Mouse (Mus musculus): ENCODE results near the gene Dkkl1. TPM values are rescaled to one million over a fixed set of nuclear protein-coding genes. Genes with fewer than 3 reads are reported as not detected.
A peak's percentile ranks its signal among the peaks of the same experiment; 100 is the strongest.

The Dkkl1 gene
- total RNA-seq, 2 experiments from 2014 or later = 20.8 TPM; not detected in 1

DNA sequence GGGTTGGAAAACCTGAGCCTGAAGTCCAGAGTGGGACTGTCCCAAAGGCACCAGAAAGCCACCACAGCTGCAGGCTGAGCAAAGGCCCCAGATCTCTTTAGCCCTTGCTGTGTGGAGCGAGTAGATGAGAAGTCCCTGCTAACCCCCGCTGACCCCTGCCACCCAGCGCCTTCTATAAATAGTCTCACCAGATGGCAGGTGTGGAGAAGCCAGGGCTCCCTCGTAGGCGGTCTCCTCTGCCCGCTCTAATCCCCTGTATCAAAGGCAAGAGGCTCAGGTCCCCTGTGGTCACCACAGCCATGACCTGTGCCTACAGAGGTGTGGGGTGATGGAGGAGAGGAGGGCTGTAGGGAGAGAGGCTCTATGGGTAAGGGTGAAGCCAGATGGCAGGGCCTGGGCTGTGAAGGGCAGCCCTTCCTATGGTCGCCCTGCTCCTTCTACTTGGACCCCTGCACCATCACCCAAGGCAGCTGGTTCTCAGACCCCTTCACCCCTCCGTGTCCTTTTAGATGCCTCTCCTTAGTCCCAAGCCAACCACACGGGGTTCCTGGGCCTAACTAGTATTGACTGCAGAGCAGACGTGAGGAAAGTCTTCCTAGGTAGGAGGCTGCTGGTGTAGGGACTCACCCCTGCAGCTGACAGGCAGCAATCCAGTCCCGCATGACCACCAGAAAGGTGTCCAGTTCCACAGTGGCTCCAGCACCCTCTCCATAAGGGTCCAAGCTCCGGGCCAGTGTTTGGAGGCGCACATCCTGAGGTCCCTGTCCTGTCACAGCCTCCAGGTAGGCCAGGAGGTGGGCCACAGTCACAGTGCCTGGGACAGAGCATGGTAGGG is 16.4 kb downstream of the Dkkl1 start:
- ATAC-seq (replicated peaks; ENCODE audit: low FRiP score, poor library complexity, severe bottlenecking) = no peak

DNA sequence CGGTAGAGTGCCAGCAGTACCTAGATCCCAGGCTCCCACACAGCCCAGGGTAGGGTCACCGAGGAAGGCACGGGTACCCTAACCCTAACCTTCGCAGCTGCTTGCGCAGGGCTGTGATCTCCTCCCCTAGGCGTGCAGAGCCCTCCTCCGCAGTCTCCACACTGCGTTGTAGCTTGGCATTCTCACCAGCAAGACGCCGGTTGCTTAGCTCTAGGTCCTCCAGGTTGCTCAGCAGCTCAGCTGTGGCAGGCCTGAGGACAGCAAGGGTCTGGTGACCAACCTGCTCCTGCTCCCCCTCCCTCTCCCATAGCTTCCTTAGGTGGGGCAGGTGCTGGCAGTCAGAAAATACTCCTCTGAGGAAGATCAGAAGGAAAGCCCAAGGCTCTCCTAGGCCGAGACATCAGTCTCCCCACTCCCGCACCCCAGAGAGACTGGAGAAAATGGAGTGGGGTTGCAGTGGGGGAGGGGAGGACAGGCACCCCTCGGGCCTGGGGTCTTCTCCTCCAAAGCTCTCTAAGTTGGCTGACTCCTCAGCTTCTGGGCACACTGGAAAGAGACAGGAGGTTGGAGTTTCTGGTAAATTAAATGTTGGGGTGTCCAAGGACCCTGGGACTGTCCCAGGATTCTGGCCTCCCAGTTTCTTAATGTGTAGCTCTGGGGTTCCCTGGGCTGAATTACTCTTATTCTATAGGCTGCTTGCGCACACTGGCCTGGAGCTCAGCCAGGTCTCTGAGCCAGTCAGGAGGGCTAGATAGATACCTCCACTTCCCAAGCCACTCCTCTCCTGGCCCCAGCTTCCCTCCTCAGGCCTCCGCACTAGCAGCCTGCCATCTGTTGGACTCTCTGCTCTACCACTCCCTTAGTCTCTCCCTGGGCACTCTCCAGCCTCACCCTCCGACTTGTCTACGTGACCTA is 17.8 kb downstream of the Dkkl1 start:
- 0 out of 2 replicates have a peak, but pooled peaks have one; percentile 36 for ATAC-seq (replicated peaks; ENCODE audit: low FRiP score, poor library complexity, severe bottlenecking)

DNA sequence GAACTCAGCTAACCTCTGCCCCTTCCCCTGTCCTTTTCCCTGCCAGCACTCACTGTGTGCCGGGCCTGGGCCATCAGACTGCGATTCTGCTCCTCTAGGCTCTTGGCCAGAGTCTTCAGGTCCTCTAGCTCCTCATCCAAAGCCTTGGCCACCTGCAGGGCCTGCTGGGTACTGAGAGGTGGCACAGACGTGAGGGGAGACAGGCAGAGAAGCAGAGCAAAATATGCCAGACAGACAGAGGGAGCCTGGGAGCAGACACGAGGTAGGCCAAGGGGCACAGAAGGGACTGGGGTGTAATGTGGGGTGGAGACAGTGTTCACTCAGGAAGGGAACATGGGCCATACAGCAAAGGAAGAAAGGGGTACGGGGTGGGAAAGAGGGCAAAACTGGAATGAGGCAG is 18.5 kb downstream of the Dkkl1 start:
- ATAC-seq (replicated peaks; ENCODE audit: low FRiP score, poor library complexity, severe bottlenecking) = no peak

DNA sequence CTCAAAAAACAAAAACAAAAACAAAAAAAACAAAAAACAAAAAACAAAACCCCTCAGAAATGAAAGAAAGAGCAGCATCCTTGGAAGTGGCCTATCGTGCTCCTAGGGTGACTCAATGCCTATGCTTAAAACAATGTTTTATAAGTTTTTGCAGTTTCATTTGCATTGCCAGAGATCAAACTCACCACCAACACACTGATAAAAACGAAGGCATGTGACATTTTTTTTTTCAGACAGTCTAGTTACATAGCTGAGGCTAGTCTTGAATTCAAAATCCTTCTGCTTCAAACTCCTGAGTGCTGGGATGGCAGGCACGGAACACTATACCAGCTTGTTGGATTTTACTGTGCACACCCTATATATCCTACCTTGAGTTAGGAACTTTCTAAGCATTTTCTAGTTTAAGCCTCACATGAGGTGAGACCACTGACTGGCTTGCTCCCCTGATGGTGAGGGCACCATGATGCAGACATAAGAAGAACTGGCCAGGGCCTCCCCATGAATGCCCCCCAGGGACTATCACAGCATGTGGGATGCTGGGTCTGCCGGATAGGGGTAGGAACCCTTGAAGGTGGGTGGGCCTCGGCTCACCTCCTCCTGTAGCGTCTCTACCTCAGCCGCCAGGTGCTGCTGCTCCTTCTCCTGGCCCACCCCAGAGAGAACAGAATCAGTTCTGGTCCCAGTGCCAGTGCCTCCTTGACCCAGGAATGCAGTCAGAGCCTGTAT is 19.2 kb downstream of the Dkkl1 start:
- ATAC-seq (replicated peaks; ENCODE audit: low FRiP score, poor library complexity, severe bottlenecking) = no peak

DNA sequence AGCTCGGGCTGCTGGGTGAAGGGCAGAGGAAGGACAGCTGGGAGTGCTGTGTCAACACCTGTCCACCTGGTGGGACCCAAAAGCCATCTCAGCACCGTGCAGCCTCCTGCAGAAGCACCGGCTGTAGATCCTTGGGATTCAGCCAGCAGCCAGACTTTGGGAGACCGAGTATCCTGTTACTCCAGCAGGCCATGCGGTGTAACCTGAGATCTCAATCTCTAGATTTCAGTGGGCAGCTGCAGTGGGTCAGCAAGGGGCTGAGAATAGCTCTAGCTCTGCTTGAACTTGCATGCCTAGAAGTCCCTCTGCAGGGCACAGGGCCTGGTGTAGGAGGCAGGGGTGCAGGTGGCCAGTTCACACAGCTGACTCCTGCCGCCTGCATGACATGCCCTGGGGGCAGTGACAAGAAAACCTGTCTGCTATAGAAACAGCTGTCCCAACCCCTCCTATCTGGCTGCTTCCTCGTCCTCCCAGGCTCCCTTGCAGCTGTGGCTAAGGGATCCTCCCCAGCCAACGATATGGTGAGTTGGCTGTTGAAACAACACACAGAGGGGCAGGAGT is 20.1 kb downstream of the Dkkl1 start:
- ATAC-seq (replicated peaks; ENCODE audit: low FRiP score, poor library complexity, severe bottlenecking) = no peak

DNA sequence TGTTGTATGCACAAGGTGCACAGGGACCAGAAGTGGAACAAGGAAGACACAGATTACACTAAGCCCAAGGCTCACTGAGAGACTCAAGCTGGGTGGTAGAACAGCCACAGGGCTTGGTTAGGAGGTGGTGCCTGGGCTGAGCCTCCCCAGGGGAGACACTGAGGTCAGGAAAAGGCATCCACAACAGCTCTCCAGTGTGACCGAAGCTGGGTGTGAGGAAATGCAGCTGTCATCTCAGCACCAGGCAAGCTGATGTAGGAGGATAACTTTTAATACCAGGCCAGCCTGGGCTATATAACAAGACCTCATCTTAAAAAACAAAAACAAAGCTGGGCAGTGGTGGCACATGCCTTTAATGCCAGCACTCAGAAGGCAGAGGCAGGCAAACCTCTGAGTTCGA is 20.8 kb downstream of the Dkkl1 start:
- ATAC-seq (replicated peaks; ENCODE audit: low FRiP score, poor library complexity, severe bottlenecking) = no peak

DNA sequence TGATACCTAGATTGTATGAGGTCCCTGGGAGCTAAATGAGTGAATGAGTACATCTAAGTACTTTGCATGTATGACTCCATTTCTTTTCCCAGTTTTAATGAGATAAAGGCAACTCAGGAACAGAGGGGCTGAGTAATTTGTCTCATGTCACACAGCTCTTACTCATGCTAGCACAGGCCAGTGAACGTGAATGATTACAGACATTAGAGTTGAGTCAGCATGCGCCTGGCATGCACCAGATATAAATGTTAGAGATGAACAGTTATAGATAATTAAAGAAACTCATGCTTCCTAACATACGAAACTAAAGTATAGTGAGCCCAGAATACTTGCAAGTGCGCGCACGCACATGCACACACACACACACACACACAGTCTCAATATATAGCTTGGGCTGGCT is 21.8 kb downstream of the Dkkl1 start:
- 0 out of 2 replicates have a peak, but pooled peaks have one; percentile 47 for ATAC-seq (replicated peaks; ENCODE audit: low FRiP score, poor library complexity, severe bottlenecking)

DNA sequence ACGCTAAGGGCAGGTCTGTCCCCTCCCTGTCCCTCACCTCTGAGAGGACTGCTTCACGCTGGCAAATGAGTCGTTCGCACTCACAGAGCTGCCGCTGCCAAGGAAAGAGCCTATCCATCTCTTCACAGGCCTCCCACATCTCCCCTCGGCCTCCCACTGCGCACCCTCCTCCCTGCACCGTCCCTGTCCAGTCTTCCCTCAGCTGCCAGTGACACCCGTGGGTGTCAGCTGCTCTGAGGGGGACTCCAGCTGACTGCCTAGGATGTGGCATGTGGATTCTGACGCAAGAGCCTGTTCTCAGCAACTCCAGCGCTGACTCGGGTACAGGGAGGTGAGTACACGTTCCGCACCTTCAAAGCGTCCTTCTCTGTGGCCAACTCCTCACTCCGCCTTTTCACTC is 22.3 kb downstream of the Dkkl1 start:
- ATAC-seq (replicated peaks; ENCODE audit: low FRiP score, poor library complexity, severe bottlenecking) = no peak

DNA sequence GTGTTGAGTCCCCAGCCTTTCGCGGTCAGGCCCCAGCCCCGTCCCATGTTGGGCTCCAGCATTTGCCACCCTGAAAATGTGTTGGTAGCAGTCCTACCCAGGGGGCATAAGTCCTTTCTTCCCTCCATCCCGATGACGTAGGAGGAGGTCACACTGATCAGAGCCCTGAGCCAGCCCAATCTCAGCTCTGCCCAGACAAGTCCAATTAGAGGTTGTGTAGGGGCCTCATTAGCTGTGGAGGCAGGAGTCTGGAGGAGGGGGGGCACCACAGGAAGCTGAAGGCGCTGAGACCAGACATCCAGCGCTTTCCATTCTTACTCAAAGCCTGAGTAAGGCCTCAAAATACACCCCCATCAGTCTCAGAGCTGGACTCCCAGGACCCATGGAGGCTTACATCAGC is 26.0 kb downstream of the Dkkl1 start:
- ATAC-seq (replicated peaks; ENCODE audit: low FRiP score, poor library complexity, severe bottlenecking) = no peak

DNA sequence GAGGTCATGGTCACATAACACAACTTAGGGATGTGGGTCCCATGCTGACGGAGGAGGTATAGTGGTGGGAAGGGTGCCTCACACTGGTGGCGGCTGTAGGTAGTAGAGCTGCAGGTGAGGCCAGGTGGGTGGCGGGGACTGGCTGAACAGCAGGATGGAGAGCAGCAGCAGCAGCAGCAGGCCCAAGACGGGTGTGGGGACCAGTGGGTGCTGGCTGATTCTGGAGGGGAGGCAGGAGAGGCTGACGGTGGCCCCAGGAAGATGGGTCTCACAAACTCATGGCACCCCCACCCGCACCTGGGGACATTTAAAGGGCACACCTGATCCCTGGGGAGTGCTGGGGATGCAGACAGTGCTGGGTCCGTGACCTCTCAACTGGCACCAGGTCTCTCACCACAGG is 28.3 kb downstream of the Dkkl1 start:
- no peak for ATAC-seq (replicated peaks; ENCODE audit: low FRiP score, poor library complexity, severe bottlenecking)

DNA sequence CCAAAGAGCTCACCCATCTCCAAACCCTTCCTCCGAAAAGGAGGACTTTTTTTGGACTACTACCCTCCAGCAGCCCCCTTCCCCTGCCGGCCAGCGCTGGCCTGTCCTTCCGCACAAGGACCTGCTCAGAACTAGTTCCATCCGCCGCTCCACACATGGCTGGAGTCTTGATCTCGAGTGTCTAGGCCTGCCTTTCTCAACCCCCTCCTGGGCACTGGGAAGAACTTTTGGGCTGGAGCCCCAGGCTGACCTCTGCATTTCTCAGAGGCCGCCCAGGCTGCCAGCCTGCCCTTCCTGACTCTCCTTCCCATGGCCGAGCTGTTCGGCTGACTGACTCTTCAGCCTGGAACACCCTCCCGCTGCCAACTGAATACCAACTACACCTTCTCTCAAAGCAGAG is 29.3 kb downstream of the Dkkl1 start:
- peak; percentile 4; the same call in 1 of the 2 replicates for ATAC-seq (replicated peaks; ENCODE audit: low FRiP score, poor library complexity, severe bottlenecking)

DNA sequence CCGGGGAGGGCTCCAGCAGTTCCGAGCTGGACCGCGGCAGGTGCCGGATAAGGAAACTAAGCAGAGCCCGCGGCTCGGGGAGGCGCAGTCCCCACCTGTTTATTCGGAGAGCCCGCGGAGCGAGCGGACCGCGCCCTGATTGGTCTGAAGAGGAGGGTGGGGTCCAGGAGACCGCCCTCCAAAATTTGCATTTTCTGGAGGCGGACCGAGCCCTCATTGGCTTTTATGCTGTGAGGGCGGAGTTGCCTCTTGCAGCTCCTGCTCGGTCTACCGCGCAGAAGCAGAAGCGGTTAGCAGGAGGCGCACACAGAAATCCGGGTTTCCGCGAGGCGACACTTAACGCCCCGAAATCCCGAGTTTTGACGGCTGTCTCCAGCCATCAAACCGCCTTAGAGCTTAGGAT is 29.7 kb downstream of the Dkkl1 start:
- peak; percentile 93 for ATAC-seq (replicated peaks; ENCODE audit: low FRiP score, poor library complexity, severe bottlenecking)

DNA sequence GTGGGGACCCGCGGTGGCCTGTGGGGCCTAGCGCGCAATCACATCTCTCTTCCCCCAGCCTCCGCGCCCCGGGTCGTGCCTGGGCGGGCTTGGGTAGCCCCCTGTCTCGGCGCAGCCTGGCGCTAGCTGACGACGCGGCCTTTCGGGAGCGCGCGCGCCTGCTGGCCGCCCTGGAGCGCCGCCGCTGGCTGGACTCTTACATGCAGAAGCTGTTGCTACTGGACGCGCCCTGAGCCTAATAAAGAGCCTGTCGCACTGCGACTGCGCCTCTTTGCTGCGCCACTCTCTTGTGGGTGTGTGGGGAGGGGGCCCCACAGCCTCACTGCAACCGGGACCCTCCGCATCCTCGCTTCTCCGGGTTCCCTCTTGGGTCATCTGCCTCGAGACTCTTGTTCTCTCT is 30.4 kb downstream of the Dkkl1 start:
- no peak for ATAC-seq (replicated peaks; ENCODE audit: low FRiP score, poor library complexity, severe bottlenecking)

DNA sequence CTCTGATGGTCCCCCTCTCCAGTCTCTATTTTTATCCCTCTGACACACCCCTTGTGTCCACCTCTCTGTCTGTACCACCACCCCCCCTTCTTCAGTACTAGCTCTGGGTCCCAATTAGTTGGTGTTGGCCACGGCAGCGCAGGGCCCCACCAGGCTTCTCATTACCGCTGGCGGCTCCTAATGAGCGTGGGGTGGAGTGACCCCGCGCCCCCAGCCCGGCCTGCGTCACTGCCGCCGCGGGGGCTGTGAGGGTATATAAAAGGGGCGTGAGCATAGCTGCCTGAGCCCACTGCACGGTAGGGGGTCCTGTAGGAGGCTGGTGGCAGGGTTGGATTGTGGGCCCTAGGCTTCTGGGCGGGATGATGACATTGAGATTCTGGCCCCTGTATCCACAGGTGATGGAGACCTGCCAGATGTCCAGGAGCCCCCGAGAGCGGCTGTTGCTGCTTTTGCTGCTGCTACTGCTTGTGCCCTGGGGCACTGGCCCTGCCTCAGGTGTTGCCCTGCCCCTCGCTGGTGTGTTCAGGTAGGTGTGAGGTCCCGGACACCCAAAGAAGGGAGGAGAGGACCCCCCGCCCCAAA is 31.0 kb downstream of the Dkkl1 start, which contains the start of gene Pth2:
TSS of gene Pth2 (plus strand) at position 100 of the 582 bp plus-strand sequence.
- ATAC-seq (replicated peaks; ENCODE audit: low FRiP score, poor library complexity, severe bottlenecking) = no peak

DNA sequence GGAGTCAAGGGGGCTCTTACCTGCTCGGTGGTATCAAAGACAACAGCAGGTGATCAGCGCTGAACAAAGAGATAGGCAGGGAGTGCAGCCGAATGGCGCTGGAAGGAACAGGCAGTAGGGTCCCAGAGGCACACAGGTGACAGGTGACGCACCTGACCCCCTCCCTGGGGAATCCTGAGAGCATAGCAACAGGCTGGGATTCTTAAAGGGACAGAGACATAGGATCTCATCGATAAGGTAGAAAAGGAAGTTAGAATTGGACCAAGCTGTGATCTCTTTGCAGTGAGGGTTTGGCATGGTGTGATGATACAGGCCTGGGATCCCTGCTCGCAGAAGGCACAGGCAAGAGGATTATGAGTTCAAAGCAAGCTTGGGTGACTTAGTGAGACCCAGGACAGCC is 32.5 kb downstream of the Dkkl1 start, which contains the start of gene Gfy:
TSS of gene Gfy (minus strand) at position 101 of the 400 bp plus-strand sequence.
- ATAC-seq (replicated peaks; ENCODE audit: low FRiP score, poor library complexity, severe bottlenecking) = no peak

DNA sequence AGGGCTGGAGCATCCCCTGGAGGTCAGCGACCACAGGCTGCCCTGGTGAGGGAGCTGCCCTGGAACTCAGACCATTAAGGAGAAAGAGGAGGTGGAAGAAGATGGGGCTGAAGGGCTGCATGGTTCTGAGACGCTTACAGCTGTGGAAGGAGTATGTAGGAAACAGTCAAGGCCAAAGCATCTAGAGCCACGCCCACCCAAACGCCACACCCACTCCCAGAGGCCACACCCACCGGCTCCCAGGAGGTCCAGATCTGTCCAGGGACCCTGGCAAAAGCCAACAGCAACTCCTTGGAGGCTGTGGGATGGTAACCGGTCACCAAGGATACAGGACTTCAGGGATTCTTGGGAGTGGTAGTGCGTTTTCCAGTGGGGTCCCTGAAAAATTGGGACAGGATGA is 33.4 kb downstream of the Dkkl1 start:
- no peak for ATAC-seq (replicated peaks; ENCODE audit: low FRiP score, poor library complexity, severe bottlenecking)

DNA sequence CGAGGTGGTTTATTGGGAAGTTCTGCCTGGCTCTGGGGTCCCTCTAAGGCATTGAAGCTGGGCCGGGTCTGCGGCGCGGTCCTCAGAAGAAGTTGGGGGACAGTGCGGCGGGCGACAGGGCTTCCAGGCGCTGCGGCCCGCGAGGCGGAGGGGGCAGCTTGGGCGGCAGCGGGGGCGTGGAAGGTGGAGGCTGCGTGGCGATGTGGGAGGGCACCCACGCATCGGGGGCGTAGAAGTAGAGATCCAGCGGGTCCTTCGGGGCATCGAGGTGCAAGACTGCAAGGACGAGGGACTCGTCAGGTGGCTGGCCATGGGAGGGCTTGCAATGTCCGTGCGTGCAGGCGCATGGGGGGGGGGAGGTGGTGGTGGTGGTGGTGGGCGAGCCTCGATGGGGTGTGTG is 35.6 kb downstream of the Dkkl1 start:
- ATAC-seq (replicated peaks; ENCODE audit: low FRiP score, poor library complexity, severe bottlenecking) = no peak

DNA sequence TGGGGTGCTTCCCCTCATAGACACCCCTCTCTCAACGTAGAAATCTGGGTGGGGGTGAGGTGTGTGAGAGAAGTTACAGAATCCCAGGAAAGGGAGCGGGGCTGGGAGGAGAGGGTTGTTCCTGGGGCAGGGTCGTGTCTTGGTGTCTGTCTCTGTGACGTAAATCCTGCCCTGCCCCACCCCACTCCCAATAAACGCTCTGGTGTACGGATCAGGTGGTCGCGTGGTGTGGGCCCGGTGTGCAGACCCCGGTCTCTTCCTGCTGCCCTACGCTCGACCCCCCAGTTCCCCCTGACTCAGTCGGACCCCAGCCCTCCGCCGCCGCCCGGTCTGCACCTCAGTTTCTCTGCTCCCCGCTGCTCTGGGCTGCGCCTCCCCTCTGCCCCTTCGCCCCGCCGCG is 36.0 kb downstream of the Dkkl1 start:
- ATAC-seq (replicated peaks; ENCODE audit: low FRiP score, poor library complexity, severe bottlenecking) = no peak

DNA sequence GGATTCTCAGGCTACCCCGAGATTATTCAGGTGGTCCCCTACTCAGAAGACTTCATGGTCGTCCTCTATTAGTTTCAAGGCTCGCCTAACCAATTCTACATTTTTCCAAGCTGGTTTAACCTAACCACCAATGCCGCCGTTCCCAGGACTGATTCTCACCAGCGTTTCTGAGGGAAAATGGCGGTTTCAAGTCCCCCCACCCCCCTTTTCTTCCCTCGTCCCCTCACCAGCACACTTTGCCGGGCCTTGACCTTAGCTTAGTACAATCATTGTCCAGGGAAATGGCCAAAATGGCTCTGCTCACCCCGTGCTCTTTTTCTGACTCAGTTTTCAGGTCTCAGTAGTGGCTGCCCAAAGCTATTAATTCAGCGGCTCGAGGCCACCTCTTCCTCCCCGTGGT is 36.5 kb downstream of the Dkkl1 start:
- no peak for ATAC-seq (replicated peaks; ENCODE audit: low FRiP score, poor library complexity, severe bottlenecking)

All from erythroblast, adult 5-6 weeks (primary cell).